Mouse (Mus musculus) testis, adult 2 months (tissue): ENCODE measurements at regions not wholly inside any gene's neighbourhood (a gene's known extent, or its start where the extent isn't known, plus 50 kb on each side); places are given as distances from the start of the nearest gene placed in this dataset.
"Not testable (repeated sequence)": the region's sequence is repeated elsewhere in the genome, so short reads cannot be mapped to it uniquely, and the experiment has no call there.

Experiments
- H3K27ac ChIP-seq: fragments of 200-500 bp; 2 replicates; pipeline ENCODE4 v1.5.1; 2012; ENCODE audit warnings: low read depth, low read length; ENCODE audit not compliant: control insufficient read depth, insufficient read depth
- H3K27me3 ChIP-seq: fragments of 200-500 bp; 2 replicates; pipeline ENCODE4 v1.6.1; 2012; ENCODE audit warnings: mild to moderate bottlenecking, low read length, moderate library complexity; ENCODE audit not compliant: control insufficient read depth, insufficient read depth
- H3K36me3 ChIP-seq: fragments of 200-500 bp; 2 replicates; pipeline ENCODE4 v1.6.1; 2012; ENCODE audit warnings: mild to moderate bottlenecking, low read length; ENCODE audit not compliant: control insufficient read depth, insufficient read depth
- H3K4me1 ChIP-seq: fragments of 200-500 bp; 2 replicates; pipeline ENCODE4 v1.6.1; 2012; ENCODE audit warnings: low read length; ENCODE audit not compliant: control insufficient read depth, insufficient read depth
- H3K4me3 ChIP-seq: fragments of 200-500 bp; 2 replicates; pipeline ENCODE4 v1.5.1; 2012; ENCODE audit warnings: low read depth, mild to moderate bottlenecking, low read length, moderate library complexity, mixed read lengths; ENCODE audit not compliant: control insufficient read depth
- CTCF ChIP-seq: fragments of 200-500 bp; IDR thresholded peaks from 2 replicates; pipeline ENCODE4 v1.5.1; 2012; ENCODE audit warnings: low read depth, mild to moderate bottlenecking, inconsistent platforms, low read length, moderate library complexity; ENCODE audit not compliant: control insufficient read depth, insufficient read depth, insufficient replicate concordance
- POLR2A ChIP-seq: fragments of 200-500 bp; IDR thresholded peaks from 2 replicates; pipeline ENCODE4 v1.6.1; 2012; ENCODE audit warnings: low read depth, mild to moderate bottlenecking, inconsistent platforms, low read length, moderate library complexity; ENCODE audit not compliant: control insufficient read depth

DNA sequence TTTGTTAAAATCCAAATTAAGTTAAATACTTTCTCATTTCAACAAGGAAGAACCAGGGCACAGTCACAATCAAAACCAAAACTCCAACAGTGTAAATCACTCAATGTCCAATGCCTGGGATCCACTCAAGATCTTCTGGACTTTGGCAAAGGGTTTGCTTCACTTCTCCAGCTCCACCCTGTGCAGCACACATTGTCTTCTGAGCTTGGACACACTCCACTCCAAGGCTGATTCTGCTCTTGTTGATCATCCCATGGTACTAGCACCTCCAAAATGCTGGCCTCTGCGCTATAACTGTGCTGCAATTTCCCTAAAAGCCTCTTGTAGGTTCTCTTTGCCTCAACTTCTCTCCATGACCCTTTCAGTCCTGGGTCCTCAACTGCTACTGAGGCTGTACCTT, 111.5 kb upstream of the Sec61g start:
- no peaks in the 10 kb centered on the region for H3K27me3 ChIP-seq
- no peak overlapping the region for H3K4me3 ChIP-seq
- no peak for TF ChIP-seq CTCF
- TF ChIP-seq POLR2A, result no peak
- H3K36me3 ChIP-seq, result no peaks in the 10 kb centered on the region
- H3K4me1 ChIP-seq, result no peaks in the 10 kb centered on the region
- no peak overlapping the region for H3K27ac ChIP-seq

DNA sequence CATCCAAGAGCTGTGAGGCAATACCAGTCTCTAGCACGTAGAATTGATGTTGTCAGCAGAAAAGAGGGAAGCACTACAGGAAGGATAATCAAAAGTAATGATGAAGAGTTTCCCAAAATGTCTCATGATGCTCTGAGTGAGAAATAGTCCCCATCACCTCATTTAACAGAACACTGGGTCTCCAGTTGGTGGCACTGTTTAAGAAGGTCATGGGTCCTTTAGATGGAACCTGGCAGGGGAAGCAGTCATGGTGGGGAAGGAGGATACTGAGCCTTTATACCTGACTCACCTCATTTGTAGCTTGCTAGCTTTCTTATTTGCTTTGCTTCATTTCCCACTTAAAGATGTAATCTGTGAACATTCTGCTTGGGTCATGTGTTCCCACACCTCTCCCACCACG, 115.4 kb upstream of the Sec61g start:
- Histone ChIP-seq H3K36me3 (no peaks in the 10 kb centered on the region), H3K27ac (no peak overlapping the region), H3K4me3 (no peak overlapping the region), H3K4me1 (no peaks in the 10 kb centered on the region), H3K27me3 (no peaks in the 10 kb centered on the region)
- TF ChIP-seq POLR2A (no peak), CTCF (no peak)

DNA sequence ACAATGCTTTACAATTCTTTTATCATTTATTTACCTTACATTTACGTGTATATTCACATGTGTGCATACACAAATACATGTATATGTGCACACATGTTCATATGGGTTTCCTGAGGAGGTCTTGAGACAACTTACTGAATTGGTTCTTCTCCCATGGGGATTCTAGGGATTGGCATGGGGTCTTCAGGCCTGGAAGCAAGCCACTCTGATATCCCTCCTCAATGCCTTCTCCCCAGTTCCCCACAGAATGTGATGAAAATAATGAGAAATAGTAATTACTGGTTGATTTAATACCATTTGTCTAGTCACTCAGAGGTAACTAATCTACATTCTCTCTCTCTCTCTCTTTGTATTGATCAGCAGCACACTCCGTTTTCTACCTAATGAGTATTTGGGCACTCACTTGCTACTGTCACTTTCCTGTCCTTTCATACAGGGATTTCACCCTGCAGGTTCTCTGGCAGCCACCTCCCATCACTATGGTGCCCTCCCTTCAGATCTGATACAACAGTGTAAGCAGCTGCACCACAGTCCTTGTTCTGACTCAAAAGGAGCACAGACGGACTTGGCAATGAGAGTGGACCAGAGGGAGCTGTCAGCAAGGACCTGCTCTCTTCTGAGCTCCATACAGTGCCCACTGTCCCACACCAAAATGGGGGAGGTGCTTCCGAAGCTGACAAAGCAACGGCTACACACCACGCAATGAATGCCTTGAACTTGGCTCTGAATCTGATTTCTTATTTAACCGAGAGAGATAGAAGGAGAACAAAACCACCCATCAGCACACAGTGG, 119.2 kb upstream of the Sec61g start:
- TF ChIP-seq POLR2A (no peak), CTCF (no peak)
- Histone ChIP-seq H3K27me3 (no peaks in the 10 kb centered on the region), H3K27ac (no peak overlapping the region; the same call in 1 of the 2 replicates), H3K4me3 (no peak overlapping the region), H3K4me1 (no peaks in the 10 kb centered on the region), H3K36me3 (no peaks in the 10 kb centered on the region)

DNA sequence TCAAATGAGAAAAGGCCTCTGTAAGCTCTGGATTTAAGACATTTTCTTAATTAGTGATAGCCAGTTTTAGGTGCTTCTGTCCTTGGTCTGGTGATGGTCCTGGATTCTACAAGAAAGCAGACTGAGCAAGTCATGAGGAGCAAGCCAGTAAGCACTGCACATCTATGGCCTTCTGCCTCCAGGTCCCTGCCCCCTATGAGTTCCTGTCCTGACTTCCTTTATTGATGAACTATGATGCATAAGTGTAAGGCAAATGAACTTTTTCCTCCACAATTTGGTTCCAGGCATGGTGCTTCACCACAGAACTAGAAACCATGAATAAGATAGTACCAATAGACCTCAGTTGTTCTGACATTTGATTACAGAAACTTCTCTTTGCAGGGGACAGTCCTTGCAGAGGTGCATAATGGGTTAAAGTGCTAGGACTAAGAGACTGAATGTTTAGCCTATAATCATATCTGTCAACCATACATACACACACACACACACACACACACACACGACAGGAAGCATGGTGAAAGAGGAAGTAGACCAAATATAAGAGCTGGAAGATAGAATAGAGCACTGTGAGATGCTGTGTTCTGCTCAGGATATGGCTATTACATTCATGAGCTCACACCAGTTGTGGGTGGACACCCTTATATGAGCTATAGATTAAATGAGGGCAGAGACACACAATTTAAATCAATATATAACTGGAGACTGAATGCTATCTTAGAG, 121.3 kb upstream of the Sec61g start:
- no peaks in the 10 kb centered on the region for H3K4me1 ChIP-seq
- no peak overlapping the region for H3K4me3 ChIP-seq
- no peaks in the 10 kb centered on the region for H3K36me3 ChIP-seq
- H3K27me3 ChIP-seq, result no peaks in the 10 kb centered on the region
- H3K27ac ChIP-seq, result no peak overlapping the region
- no peak for TF ChIP-seq POLR2A
- TF ChIP-seq CTCF, result no peak

DNA sequence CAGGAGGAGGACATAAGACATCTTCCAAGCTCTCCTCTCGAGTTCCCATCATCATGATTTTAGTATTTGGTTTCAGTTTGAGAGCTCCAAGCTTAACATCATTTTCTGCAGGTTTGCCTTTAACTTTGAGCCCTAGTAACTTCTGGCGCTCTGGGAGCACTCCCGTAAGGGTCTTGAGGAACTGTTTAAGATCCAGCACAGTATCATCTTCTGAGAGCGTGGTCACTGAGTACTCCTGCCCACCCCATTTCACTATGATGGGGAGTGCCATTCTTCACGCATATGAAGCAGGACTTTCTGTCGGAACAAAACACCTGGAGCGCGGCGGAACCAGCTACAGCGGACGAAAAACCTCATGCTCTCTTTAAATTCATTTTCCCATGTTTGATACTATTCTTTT, 116.2 kb upstream of the Egfr start:
- not testable (repeated sequence) for H3K4me3 ChIP-seq, H3K4me1 ChIP-seq, H3K36me3 ChIP-seq, H3K27ac ChIP-seq, H3K27me3 ChIP-seq

DNA sequence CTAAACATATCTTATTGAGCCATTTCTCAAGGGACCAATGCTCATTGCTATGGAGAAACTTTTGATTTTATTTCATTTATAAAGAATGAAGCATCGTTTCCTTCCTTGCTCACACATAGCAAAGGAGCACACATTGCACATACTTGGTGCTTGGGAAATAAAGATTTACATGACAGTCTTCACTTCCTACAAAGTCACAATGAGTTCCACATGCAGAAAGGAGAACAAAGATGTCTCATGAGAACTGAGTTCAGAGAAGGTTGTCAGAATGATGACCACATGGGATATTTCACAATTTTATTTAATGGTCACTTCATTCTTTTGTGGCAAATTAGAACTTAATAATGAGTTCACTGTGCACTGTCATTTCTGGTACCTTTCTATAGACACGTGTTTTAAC, 114.3 kb upstream of the Egfr start:
- Histone ChIP-seq H3K27me3 (no peaks in the 10 kb centered on the region), H3K4me3 (no peak overlapping the region), H3K36me3 (no peaks in the 10 kb centered on the region), H3K4me1 (no peaks in the 10 kb centered on the region), H3K27ac (no peak overlapping the region)
- TF ChIP-seq CTCF, result no peak
- TF ChIP-seq POLR2A, result no peak

DNA sequence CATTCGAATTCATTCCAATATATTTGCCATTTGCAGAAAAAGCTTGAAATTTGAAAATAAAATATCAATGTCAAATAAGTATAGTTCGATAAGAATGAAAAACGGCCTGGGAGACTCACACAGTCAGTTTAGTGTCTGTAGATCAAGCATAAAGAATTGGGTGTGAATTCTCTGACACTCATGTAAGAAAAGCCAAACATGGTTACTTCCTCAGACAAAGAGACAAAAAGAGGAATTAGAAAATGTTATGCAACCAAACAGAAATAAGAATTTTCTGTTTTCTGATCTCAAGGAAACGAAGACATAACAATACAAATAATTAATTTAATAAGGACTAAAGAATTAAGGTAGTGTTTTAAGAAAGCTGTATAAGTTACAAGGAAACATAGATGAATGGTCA, 113.7 kb upstream of the Egfr start:
- TF ChIP-seq CTCF (no peak), POLR2A (no peak)
- Histone ChIP-seq H3K36me3 (no peaks in the 10 kb centered on the region), H3K4me3 (no peak overlapping the region), H3K27ac (no peak overlapping the region), H3K27me3 (no peaks in the 10 kb centered on the region), H3K4me1 (no peaks in the 10 kb centered on the region)

DNA sequence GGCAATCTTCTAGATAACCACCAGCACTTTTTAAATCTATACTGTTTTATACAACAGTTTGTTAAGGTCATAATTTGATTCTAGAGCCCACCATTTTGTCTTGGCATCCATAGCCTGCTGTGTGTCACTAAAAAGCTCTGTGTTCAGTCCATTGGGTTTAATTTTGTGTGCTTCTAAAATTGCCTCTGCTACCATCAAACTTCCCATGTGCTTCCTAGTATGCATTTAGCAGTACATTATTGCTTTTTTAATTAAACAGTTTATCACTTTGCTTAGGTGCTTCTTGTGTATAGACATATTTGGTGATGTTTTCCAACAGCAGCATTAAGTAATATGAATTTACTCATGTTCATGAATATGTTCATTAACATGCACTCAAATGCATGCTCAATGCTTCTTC, 102.4 kb upstream of the Egfr start:
- H3K27me3 ChIP-seq, result no peaks in the 10 kb centered on the region
- H3K4me1 ChIP-seq, result no peaks in the 10 kb centered on the region
- TF ChIP-seq CTCF, result no peak
- no peak for TF ChIP-seq POLR2A
- H3K27ac ChIP-seq, result no peak overlapping the region
- no peaks in the 10 kb centered on the region for H3K36me3 ChIP-seq
- no peak overlapping the region for H3K4me3 ChIP-seq
